Mouse (Mus musculus): ENCODE measurements around the gene Cd3eap. TPM values are rescaled to one million over a fixed set of nuclear protein-coding genes. Genes with fewer than 3 reads are reported as not detected.

Gene Cd3eap
- total RNA-seq, 2 experiments from 2014 or later = 18.1 to 19.5 TPM

DNA sequence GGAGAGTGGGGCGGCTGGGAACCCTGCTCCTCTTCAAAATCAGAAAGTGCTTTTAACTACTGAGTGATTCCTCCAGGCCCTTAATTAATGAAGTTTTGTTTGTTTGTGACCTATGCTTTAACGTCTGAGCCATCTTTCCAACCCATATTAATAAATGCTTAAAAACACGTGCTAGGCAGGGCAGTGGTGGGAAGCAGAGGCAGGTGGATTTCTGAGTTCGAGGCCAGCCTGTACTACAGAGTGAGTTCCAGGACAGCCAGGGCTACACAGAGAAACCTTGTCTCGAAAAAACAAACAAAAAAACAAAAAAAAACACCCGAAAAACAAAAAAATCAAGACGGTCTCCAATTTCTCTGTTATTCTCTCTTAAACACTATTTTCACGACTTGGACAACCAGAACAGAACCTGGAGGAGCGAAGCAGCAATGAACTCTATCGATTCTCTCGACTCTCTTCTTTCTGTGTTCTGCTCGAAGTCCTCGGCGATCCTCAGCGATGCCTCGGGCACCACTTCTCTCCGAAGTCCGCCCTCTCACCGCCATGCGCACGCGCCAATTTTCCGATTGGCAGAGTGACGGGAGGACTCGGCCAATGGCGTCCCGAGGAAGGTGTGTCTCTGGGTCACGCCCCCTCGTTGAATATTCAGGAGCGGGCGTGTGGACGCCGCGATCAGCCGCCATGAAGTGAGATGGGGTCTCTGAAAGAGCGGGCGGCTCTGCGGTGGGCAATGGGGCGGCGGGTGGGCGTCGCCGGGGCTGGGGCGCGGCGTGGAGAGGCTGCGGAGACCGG lies 22.3 kb upstream of the Cd3eap start, which contains the start of gene Ercc2:
Gene Ercc2, plus strand, starts transcription at position 634 of the 789 bp plus-strand sequence.
- Histone ChIP-seq H3K4me3 (peak within 1 kb of the TSS; percentile 96), H3K27ac (peak within 1 kb of the TSS; percentile 69)
- no peak for TF ChIP-seq CTCF (conservative IDR thresholded peaks at IDR 0.05)
- peak; percentile 99 for DNase-seq (ENCODE audit: low spot score in 2 of 2)

DNA sequence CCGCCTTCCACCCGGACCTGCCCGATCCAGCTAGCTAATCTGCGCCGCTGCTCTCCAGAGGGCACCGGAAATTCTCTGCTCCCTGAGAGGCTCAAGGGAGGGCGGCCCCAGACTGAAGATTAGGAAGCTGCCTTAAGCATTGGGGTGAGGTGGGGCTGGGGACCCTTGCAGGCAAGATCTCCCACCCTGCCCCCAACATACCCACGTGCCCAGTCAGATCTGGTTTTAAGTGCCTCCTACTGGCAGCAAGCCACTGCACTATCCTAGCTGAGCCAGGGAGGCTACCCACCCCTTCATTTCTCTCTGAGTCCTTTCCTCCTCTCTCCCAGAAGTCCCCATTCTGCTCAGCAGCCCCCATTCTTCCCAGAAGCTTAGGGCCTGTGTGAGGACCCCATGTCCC lies 18.8 kb upstream of the Cd3eap start:
- H3K27ac ChIP-seq = no peak overlapping the region
- H3K4me3 ChIP-seq = no peak overlapping the region
- TF ChIP-seq CTCF (conservative IDR thresholded peaks at IDR 0.05) = no peak

GRCm38 (mm10) chr7:19376019-19376418 lies 16.7 kb upstream of the Cd3eap start:
- no peak for DNase-seq (ENCODE audit: low spot score in 2 of 2)
- Histone ChIP-seq H3K27ac (no peak overlapping the region), H3K4me3 (no peak overlapping the region)
- TF ChIP-seq CTCF (conservative IDR thresholded peaks at IDR 0.05) = no peak

More for the DNA sequence above, 18.8 kb upstream of the Cd3eap start:
- no peak for DNase-seq (ENCODE audit: low spot score in 2 of 2)

GRCm38 (mm10) chr7:19375368-19375767 lies 16.1 kb upstream of the Cd3eap start:
- Histone ChIP-seq H3K27ac (no peak overlapping the region), H3K4me3 (no peak overlapping the region)
- DNase-seq (ENCODE audit: low spot score in 2 of 2) = no peak
- no peak for TF ChIP-seq CTCF (conservative IDR thresholded peaks at IDR 0.05)

DNA sequence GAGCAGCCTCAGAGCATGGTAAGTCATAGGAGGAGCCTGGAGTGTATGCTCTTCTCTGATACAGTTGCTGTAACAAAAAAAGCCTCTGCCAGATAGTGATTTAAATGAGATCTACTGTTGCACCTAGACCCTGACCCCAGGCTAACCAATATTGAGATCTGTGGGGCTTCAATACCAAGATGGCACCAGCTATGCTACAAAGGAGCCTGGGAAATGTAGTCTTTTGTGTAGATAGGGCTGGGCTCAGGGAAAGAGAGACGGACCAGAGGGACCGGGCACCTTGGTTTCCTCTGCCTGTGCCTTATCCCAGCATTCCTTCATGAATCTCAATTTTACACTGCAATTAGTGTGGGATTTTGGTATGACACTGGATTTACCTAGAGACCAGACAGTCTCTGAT lies 14.1 kb upstream of the Cd3eap start:
- TF ChIP-seq CTCF (conservative IDR thresholded peaks at IDR 0.05) = no peak
- no peak overlapping the region for H3K4me3 ChIP-seq
- no peak overlapping the region for H3K27ac ChIP-seq
- DNase-seq (ENCODE audit: low spot score in 2 of 2) = no peak

- Histone ChIP-seq H3K27ac (peak overlapping the region; percentile 88), H3K4me3 (peak overlapping the region; percentile 65)
- peak; percentile 98 for TF ChIP-seq CTCF (conservative IDR thresholded peaks at IDR 0.05)
- peak in 1 of 2 experiments; percentile 79 for DNase-seq (ENCODE audit: low spot score in 2 of 2)
These were observed 10.6 kb upstream of the Cd3eap start for GRCm38 (mm10) chr7:19369823-19370425.

- no peak overlapping the region for H3K27ac ChIP-seq
- no peak overlapping the region for H3K4me3 ChIP-seq
- TF ChIP-seq CTCF (conservative IDR thresholded peaks at IDR 0.05) = no peak
- no peak for DNase-seq (ENCODE audit: low spot score in 2 of 2)
These were observed 9.1 kb upstream of the Cd3eap start for GRCm38 (mm10) chr7:19368380-19368779.

- DNase-seq (ENCODE audit: low spot score in 2 of 2) = no peak
- H3K27ac ChIP-seq = no peak overlapping the region
- no peak overlapping the region for H3K4me3 ChIP-seq
- TF ChIP-seq CTCF (conservative IDR thresholded peaks at IDR 0.05) = no peak
These were observed 6.1 kb upstream of the Cd3eap start for GRCm38 (mm10) chr7:19365376-19365775.

- Histone ChIP-seq H3K27ac (no peak overlapping the region), H3K4me3 (no peak overlapping the region)
- peak in 1 of 2 experiments; percentile 48 for DNase-seq (ENCODE audit: low spot score in 2 of 2)
- peak; percentile 90 for TF ChIP-seq CTCF (conservative IDR thresholded peaks at IDR 0.05)
These were observed 4.6 kb upstream of the Cd3eap start for GRCm38 (mm10) chr7:19363881-19364280.

DNA sequence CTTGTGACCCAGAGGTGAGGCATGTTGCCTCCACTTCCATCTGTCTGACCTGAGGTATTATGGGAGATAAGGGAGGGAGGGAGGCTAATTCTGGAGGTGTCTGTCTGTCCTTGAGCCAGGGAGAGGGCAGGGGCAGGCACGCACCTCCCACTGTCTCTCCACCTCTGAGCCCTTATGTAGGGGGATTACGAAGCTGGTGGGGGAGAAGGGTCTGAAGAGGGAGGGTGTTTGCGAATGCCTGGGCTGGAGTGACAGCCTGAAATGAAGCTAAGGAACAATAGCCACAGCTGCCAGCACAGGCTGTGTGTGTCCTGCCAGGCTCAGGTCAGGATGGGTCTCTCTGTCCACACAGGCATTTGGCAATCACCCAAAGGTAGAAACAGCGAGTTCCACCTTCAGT lies 3.0 kb upstream of the Cd3eap start:
- no peak for DNase-seq (ENCODE audit: low spot score in 2 of 2)
- H3K4me3 ChIP-seq = no peak overlapping the region
- TF ChIP-seq CTCF (conservative IDR thresholded peaks at IDR 0.05) = no peak
- H3K27ac ChIP-seq = no peak overlapping the region

GRCm38 (mm10) chr7:19361720-19362119 lies 2.4 kb upstream of the Cd3eap start:
- TF ChIP-seq CTCF (conservative IDR thresholded peaks at IDR 0.05) = peak; percentile 89
- peak; percentile 59 to 81 for DNase-seq (ENCODE audit: low spot score in 2 of 2)
- Histone ChIP-seq H3K4me3 (peak overlapping the region; percentile 59), H3K27ac (peak overlapping the region; percentile 90; the same call in 1 of the 2 replicates)

DNA sequence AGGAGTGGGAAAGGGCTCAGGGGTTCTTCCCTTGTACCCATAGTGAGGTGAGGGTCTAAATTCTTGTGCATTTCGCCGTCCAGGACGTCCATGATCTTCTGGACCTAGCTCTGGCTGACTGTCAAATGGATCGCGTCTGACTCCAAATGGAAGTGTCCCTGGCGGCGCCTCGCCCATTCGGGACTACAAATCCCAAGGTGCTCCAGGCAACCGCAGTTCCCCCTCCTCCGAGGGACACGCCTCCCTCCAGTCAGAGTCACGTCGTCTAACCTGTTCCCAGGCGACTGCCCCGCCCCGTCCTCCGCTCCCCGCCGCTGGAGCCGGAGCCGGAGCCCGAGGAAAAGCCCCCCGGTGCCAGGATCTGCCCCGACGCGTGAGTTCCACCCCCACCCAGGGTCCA lies 1.7 kb upstream of the Cd3eap start:
- peak; percentile 33 for TF ChIP-seq CTCF (conservative IDR thresholded peaks at IDR 0.05)
- peak; percentile 86 to 94 for DNase-seq (ENCODE audit: low spot score in 2 of 2)
- peak overlapping the region; percentile 59 for H3K4me3 ChIP-seq
- H3K27ac ChIP-seq = peak overlapping the region; percentile 90

DNA sequence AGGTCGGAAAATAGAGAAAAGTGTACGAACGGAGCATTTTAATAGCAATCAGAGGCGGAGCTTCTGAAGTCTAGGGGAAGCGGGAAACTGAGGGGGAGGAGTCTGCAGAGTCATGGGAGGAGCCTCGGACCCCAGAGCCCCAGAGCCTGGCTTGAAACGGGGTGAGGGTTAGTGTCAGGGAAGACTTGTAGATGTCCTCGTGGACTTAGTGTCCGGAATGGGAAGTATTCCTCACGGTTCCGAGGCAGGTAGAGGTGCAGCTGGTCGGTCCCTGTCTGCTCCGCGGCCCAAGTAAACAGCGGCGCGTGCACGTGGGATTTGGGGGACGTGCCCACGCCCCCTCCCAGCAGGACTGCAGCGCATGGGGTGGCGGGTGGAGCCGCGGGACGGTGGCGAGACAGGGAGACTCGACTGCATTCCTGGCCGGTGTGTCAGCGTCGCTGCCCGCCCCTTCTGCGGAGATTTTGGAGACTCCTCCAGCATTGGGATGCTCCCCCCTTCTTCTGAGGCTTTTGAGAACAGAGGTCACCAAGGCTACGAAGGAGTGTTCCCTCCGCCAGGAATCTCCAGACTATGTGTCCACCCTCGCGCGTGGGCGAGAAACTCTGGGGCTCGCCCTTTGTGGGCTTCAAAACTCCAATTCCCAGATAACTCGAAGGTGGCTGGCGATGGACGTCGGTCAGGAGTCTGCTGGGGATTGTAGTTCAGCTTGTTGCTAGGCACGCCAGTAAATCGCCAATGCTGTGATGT lies 784 bp upstream of the Cd3eap start:
- DNase-seq (ENCODE audit: low spot score in 2 of 2) = peak; percentile 64 to 81
- H3K27ac ChIP-seq = peak overlapping the region; percentile 90
- peak overlapping the region; percentile 59 for H3K4me3 ChIP-seq
- TF ChIP-seq CTCF (conservative IDR thresholded peaks at IDR 0.05) = no peak

Measured in layer of hippocampus, adult 2 months (tissue).